Mouse (Mus musculus): ENCODE data around the gene Plekhs1. TPM values are rescaled to one million over a fixed set of nuclear protein-coding genes. Genes with fewer than 3 reads are reported as not detected.
"Not testable (repeated sequence)": the region's sequence is repeated elsewhere in the genome, so short reads cannot be mapped to it uniquely, and the experiment has no call there.

The Plekhs1 gene
- total RNA-seq, 2 experiments from 2014 or later: 0.62 to 0.65 TPM

GRCm38 (mm10) chr19:56459154-56460050 is 2.0 kb upstream of the Plekhs1 start:
- DNase-seq: no peak

GRCm38 (mm10) chr19:56460241-56460640 is 1.2 kb upstream of the Plekhs1 start:
- no peak for DNase-seq

- DNase-seq: no peak
Measured at GRCm38 (mm10) chr19:56462786-56463185, 1.3 kb downstream of the Plekhs1 start.

DNA sequence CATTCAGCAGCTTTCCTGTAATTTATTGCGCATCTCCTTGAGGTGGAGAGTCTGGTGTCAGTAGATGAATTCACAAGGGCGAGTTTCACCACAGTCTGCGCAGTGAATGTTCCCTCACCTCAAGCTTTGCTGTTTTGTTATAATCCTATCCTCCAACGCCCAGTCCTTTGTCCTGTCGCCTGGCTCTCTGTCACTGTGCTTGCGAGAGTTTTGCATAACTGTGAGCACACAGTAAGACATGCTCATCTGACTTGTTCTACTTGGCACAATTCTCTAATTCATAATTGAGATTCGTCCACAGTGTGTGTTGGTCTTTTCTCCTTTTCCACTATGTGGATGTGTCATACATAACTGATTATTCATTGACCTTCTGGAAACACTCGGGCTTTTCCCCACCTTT is 5.0 kb downstream of the Plekhs1 start:
- no peak for DNase-seq

DNA sequence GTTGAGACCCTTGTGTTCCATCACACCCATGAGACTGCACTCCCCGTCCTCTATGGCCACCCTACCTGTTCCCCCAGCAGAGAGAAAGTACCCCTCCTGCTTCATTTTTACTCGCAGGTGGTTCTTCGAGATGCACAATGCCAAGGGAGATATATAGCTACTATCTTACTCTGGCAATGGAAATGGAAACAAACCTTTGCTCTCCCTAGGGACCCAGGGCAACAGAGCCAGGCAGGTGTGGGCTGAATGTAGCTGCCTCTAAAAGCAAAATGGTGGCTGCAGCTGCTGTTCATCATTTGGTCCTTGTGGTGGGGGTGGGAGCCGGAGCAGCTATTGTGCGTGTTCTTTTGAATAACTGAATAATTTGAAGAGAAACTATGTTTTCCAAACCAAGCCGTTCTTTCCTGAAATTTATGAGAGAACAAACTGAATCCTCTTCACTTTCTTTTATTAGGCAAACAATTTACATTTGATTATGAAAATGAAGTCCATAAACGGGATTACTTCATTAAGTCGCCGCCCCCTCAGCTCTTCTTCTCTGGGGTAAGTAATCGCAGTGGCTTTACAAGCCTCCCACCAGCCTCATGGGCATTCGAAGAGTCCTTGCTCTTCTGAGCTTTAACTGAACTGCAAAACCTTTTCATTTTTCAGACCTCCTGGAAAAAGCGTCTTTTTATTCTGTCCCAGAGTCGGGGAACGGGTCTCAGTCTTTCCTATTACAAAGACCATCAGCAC is 9.0 kb downstream of the Plekhs1 start:
- DNase-seq: no peak

DNA sequence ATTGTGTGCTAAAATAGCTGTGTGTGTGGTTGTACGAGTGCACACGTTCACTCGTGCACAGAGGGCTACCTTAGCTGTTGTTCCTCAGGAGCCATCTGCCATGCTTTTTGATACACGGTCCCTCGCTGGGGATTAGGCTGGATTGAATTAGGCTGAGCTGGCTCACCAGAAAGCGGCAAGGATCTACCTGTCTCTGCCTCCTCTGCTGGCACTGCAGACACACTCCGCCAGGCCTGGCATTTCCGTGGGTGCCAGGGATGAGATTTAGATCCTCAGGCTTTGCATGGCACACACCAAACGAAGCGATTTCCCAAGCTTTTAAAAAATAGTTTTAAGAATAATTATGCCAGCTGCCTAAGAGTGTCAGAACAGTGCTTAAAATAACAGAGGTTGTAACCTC is 10.5 kb downstream of the Plekhs1 start:
- DNase-seq: no peak

GRCm38 (mm10) chr19:56474869-56475550 is 13.6 kb downstream of the Plekhs1 start:
- DNase-seq: peak; percentile 48

DNA sequence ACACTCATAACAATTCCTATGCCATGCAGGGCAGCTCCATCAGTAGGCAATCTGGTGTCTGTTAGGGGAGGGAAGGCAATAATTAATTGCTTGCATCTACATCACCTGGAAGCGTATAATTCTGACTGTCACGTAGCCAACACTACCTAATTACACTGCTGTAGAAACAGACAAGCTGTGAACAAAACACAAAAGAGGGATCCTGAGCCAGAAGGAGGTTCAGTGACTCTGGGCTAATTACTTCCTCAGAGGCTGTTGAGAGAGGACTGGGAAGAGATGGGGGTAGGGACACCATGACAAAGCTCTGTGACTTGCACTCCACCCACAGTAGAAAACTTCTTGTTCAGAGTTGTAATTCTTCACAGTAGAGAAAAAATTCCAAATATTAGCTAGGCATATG is 15.1 kb downstream of the Plekhs1 start:
- DNase-seq: no peak

DNA sequence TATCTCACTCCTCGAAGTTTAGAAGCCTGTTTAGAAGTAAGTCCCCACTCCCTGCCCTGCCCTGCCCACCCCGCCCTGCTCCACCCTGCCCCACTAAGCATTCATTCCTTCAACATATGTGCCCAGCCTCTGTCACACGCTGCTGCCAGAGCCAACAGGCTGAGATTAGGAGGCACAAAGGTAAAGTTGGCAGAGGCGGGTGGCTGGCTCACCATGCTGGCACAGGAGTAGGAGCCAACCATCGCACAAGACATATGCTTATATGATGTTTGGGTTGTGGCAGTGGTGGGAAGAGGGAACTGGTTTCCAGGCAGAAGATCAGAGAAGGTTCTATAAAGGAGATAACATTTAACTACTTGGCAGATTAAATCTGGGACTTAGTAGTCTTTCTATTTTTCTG is 15.8 kb downstream of the Plekhs1 start:
- DNase-seq: no peak

- no peak for DNase-seq
Measured at GRCm38 (mm10) chr19:56477832-56478231, 16.4 kb downstream of the Plekhs1 start.

DNA sequence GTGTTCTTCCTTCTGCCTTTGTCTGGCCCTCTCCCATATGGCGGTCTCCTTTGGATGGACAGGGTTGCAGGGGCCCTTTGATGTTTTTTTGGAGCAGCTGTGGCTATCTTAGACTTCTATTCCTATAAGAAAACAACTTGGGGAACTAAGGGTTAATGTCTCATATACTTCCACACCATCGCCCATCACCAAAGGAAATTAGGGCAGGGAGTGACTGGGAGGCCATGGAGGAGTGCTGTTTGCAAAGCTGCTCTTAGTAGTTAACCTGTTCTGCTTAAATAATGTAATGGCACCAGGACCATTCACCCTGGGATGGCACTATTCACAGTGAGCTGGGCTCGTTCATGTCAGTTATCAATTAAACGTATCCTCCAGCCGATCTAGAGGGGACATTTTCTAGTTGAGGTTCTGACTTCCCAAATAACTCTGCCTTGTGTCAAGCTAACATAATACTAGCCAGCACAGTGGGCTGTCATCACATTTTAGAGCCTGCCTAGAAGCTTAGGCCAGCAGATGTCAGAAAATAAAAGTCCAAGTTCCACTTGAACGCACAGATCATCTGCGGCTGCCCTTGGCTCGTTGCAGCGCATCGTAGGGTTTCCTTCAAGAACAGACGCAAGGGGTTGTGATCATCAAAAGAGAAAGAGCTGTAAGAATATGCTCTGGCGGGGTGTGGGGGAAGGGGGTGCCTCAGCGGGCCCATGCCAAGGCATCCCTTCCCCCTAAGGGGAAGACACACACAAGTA is 23.4 kb downstream of the Plekhs1 start:
- no peak for DNase-seq

DNA sequence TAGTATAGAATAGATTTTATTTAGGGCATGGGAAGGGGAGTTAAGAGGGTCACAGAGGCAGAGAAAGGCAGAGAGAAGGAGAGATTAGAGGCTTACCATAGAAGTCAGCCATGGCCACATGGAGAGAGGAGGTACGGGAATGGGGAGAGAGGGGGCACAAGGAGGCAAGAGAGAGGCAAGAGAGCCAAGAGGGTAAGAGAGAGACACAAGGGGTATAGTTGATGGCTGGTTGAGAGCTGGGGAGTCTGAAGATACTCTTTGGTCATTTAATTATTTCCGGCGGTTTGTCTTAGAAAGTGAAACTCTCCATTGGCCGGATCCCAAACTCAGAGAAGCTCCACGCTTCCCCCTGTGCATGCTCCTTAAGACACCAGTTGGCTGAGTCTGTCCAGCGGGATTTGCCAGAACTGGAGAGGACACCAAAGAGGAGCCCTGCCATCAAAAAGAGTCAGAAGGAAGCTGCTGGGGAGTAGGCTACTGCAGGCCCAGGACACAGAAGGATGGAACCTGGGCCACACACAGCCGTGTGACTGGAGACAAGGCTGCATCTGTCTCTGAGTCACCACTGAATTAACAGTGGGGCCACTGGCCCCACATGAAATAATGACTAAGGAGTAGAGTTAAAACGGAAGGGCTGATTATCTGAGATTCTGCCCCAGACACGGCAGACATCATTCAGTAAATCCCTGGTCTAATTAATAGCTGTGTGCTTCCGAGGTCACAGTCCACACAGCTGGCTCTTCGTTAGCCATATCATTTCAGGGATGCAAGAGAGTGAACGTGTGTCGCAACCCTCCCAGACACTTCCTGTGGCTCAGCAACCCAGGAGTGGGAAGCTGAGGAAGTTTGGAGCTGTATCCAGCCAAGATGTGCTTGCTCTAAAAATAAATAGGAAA is 24.2 kb downstream of the Plekhs1 start:
- DNase-seq: peak; percentile 38

DNA sequence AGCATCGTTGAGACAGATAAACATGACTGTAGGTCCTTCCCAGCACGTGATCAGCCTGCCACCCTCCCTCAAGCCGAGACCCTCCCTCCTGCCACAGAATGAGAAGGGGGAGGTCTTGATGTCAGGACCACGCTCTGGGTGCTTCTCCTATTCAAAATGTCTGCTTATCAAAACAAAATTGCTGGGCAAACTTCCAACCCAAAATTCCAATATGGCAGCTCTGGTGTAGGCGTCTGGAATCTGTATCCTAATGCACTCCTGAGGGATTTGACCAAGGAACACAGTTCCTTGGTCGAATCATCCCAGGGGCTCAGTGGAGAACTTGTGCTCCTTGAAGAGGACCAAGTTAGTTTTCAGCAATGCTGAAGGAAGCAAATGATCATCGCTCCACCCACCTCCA is 25.5 kb downstream of the Plekhs1 start:
- no peak for DNase-seq

DNA sequence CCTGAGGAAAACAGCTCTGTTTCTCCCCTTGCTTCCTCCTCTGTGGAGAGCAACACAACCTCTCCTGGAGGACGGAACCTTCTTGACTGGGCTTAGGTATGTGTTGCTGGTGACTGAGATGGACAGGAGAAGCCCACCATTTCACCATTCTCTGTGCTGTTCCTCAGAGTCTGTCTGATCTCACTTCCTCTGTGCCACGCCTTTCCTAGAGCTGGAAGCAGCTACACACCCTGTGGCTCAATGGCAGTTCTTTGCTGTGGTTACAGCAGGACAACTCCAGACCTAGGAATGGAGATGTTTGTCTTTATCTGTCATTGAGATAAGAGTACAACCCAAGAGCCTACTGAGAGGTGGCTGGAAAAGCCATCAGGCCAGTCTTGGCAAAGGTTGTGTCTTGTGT is 25.9 kb downstream of the Plekhs1 start:
- DNase-seq: no peak

DNA sequence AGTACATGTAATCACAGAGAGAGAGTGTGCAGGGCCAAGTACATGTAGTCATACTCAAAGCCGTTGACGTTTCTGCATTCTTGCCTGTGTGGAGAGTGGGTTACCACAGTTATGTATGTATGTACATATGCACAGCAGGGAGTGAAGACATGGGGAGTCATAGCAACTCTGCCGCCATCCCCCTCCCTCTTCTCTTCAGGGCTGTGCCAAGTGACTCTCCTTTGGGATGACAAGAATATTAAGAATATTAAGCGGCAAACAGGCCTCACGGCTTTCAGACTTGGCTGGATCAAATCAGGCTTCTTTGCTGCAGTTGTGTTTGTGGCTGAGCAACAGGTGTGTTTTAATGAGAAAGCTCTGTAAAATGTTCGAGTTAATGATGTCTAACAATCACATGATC is 28.2 kb downstream of the Plekhs1 start:
- no peak for DNase-seq

DNA sequence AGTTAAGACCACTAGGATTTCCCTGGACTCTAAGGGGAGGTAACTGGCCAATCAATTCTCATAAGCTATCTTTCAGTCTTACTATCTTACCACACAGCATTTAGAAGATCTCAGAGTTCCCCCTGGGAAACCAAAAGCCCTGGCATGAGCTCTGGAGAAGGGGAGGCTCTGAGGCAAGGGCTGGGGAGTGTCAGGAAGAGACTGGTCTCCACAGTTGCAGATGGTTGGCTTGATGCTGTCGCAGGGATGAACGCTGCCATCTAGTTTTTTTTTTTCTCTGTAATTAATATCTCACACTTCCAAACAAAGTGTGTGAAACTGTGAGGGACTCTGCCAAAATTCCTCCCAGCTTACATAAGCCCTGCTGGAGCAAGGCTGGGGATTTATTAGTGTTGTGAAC is 32.7 kb downstream of the Plekhs1 start:
- DNase-seq: not testable (repeated sequence)

DNA sequence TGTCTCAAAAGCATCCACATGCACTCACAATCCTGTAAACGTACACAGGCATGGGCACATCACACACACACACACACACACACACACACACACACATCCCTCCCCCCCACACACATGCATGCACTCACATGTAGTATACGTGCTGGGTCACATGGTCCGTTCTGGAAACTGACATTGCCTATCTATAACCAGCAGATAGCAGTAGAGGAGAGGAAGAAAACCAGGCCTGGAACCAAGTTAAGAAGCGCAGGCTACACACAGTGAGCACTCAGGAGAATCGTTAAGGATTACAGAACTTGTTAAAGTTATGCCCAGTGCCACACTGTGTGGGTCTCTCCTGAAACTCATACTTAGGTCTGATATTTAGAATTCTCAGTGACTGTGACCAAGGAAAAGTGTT is 41.6 kb downstream of the Plekhs1 start:
- DNase-seq: not testable (repeated sequence)

GRCm38 (mm10) chr19:56503525-56503924 is 42.1 kb downstream of the Plekhs1 start:
- not testable (repeated sequence) for DNase-seq

- DNase-seq: not testable (repeated sequence)
Measured at GRCm38 (mm10) chr19:56511207-56511606, 49.8 kb downstream of the Plekhs1 start.

DNA sequence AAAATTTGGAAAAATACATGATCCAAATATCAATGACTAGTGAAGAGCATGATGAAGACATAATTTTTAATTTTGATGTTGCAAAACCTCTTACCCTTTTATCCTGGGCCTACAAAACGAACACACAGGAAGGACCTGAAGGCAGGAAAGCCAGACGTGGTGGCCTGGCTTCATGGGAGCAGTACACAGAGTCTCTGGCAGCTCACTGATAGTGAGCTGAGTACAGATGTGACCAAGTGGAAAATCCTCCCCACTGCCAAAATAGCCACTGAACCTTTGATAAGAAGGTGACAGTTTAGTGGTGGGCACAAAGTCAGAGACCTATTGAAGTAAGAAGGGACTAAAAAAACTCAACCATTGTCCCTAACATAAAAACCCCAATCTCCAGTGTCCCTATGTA is 52.1 kb downstream of the Plekhs1 start:
- not testable (repeated sequence) for DNase-seq

GRCm38 (mm10) chr19:56519408-56519807 is 58.0 kb downstream of the Plekhs1 start:
- not testable (repeated sequence) for DNase-seq

All from heart, postnatal 4 days (tissue).